Mouse (Mus musculus) monocyte, adult 59 days (primary cell): ENCODE measurements around the gene Vmn1r160. TPM values are rescaled to one million over a fixed set of nuclear protein-coding genes. Genes with fewer than 3 reads are reported as not detected.

Experiments used
- total RNA-seq, 2 experiments: library from RNA; stranded (reverse); gene quantifications; one replicate each; pipeline ENCODE4 v1.2.4; 2023

Vmn1r160 gene
- total RNA-seq = not detected

DNA sequence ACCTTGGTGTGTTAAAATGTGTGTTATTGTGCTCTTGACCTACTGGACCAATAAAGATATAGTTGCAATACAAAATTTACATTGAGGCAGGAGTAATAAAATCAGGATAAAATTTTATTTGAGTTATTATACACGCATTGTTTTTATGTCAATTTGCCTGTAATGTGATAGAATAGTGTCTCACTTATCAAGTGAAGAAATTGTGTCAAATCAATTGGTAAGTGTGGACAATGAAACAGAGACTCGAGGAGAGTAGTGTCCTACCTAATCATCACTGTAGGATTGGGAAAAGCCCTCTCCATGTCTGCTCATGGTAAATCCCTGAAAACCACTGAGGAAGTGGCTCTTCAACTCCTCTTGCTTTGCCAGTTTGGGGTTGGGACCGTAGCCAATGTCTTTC, at the start of gene Vmn1r160:
Gene Vmn1r160 (plus strand): TSS at position 301 of the 400 bp plus-strand sequence.

DNA sequence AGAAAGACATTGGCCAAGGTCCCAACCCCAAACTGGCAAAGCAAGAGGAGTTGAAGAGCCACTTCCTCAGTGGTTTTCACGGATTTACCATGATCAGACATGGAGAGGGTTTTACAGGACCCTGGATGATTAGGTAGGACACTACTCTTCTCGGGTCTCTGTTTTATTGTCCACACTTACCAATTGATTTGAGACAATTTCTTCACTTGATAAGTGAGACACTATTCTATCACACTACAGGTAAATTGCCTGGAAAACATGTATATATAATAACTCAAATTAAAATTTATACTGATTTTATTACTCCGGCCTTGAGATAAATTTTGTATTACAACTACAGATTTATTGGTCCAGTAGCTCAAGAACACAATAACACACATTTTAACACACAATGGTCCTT, 27.5 kb upstream of the Vmn1r160 start, which contains the start of gene Vmn1r159:
Gene Vmn1r159 (minus strand): TSS at position 101 of the 400 bp plus-strand sequence.

Other genes starting within 250 kb of the Vmn1r160 start
- gene Vmn1r155, start 213.2 kb upstream of the Vmn1r160 start, total RNA-seq = not detected
- gene Gm8693, start 178.9 kb upstream of the Vmn1r160 start, total RNA-seq = not detected
- gene Gm4567, start 151.5 kb upstream of the Vmn1r160 start, total RNA-seq = not detected
- gene Vmn1r157, start 109.5 kb upstream of the Vmn1r160 start, total RNA-seq = not detected
- gene Vmn1r158, start 80.4 kb upstream of the Vmn1r160 start, total RNA-seq = not detected
- not detected for gene Vmn1r159, start 27.6 kb upstream of the Vmn1r160 start, total RNA-seq
- not detected for gene Gm4214, start 113.4 kb downstream of the Vmn1r160 start, total RNA-seq
- gene Gm4216, start 148.7 kb downstream of the Vmn1r160 start, total RNA-seq = not detected
- gene Vmn1r163, start 184.3 kb downstream of the Vmn1r160 start, total RNA-seq = not detected
- gene Gm8720, start 196.2 kb downstream of the Vmn1r160 start, total RNA-seq = not detected